Mouse (Mus musculus): ENCODE data around the gene Wasf1. TPM values are rescaled to one million over a fixed set of nuclear protein-coding genes. Genes with fewer than 3 reads are reported as not detected.
A peak's percentile ranks its signal among the peaks of the same experiment; 100 is the strongest.

Gene Wasf1
- polyA plus RNA-seq (2015; fragmentation: Nextera tagmentation; extraction: Ambion mirVana), result 13.5 and 14.0 TPM in 2 replicates

DNA sequence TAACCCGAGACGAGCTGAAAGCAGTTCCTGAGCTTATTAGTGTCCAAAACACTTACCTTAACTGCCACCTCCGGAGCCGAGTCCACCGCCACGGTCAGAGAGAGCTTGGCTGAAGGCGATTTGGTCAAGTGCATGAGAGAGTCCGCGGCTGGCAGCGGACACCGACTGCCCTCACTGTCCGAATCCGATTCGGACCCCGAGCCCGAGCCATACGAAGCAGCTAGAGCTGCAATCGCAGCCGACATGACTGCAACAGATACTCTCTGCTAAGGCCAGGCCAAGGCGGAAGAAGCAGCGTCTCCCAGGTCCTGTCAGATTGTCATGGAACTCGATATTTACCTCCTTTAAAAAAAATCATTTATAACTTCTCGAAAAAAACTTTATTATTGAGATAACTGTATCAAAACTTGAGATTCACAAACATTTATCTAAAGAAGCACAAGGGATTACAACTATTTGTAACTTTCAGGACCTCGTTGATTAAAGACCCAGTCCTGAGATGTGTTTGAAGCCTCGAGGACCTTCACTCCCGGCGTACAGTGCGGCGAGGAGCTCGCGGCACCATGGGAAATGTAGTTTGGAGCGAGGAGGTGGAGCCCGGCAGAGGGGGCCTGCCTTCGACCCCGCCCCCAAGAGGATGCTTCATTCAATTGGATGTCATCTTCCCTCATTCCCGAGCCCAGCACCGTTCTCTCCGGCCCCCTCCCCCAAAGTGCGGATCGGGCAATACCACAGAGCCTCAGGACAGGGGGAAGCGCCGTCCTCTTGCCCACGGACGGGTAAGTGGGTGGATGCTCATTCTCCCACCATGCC lies at the start of gene Wasf1, which contains the start of gene Cdc40:
Wasf1 (plus strand) TSS at position 645 of the 813 bp plus-strand sequence.
Cdc40 (minus strand) TSS at position 481 of the 813 bp plus-strand sequence.
- H3K4me1 ChIP-seq, result peaks cover 13% of the 10 kb centered on the region
- peak within 1 kb of the TSS; percentile 75 for H3K4me3 ChIP-seq
- no peaks in the 10 kb centered on the region for H3K9me3 ChIP-seq
- ATAC-seq (ENCODE audit: insufficient number of reproducible peaks, low FRiP score, low TSS enrichment, low read depth), result peak; percentile 98
- H3K36me3 ChIP-seq, result no peaks in the 10 kb centered on the region
- H3K27me3 ChIP-seq, result no peaks in the 10 kb centered on the region
- H3K9ac ChIP-seq, result peak within 1 kb of the TSS; percentile 78
- H3K27ac ChIP-seq, result peak within 1 kb of the TSS; percentile 97
- WGBS, result under 1% methylated on average over 44 of the region's 44 CpGs
- peak within 1 kb of the TSS; percentile 84 for H3K4me2 ChIP-seq

DNA sequence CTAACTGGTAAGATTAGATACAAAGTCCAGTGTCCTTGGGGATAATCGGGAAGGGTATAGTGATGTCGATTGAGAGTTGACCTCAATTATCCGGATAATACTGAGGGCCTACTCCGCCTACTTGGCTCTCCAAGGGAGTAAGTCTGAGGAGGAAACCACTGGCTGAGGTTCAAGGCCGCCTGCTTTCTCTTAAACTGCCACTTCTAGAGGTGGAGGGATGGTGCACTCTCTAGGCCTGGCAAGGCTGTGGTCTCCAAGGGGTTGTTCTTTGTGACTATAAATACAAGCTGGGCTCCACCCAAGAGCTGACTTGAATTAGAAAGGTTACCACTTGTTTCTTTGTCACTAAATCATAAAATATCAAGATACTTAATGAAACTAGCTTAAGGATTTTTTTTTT lies 43.2 kb upstream of the Wasf1 start:
- H3K4me1 ChIP-seq, result peaks cover 8% of the 10 kb centered on the region; the same call in 1 of the 2 replicates
- H3K27ac ChIP-seq, result no peak overlapping the region
- peaks cover 43% of the 10 kb centered on the region for H3K36me3 ChIP-seq
- no peaks in the 10 kb centered on the region for H3K9me3 ChIP-seq
- no peak for ATAC-seq (ENCODE audit: insufficient number of reproducible peaks, low FRiP score, low TSS enrichment, low read depth)
- no peaks in the 10 kb centered on the region for H3K27me3 ChIP-seq
- no peak overlapping the region for H3K9ac ChIP-seq
- WGBS, result 87% methylated on average over 5 of the region's 5 CpGs
- no peak overlapping the region for H3K4me3 ChIP-seq
- H3K4me2 ChIP-seq, result no peak overlapping the region

DNA sequence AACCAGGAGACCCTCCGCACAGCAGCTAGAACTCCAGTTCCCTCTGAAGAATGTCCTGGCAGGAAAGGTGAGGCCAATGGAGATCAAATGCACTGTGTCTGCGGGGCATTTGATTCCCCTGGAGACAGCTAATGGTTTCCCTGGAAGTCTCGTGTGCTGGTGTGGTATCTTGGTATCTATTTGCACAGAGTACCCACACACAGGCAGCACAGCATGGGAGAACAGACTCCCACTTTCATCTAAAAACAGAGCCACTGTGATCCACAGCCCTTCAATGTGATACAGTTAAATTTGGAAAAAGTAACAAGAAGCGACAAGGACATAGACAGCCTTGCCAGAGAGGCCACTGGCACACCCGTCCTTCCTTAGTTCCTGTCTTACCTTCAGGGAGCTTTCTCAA lies 39.4 kb upstream of the Wasf1 start:
- Histone ChIP-seq H3K4me3 (no peak overlapping the region), H3K27me3 (no peaks in the 10 kb centered on the region), H3K4me1 (peaks cover 8% of the 10 kb centered on the region; the same call in 1 of the 2 replicates), H3K27ac (no peak overlapping the region), H3K36me3 (peaks cover 46% of the 10 kb centered on the region), H3K4me2 (no peak overlapping the region), H3K9ac (no peak overlapping the region), H3K9me3 (no peaks in the 10 kb centered on the region)
- no peak for ATAC-seq (ENCODE audit: insufficient number of reproducible peaks, low FRiP score, low TSS enrichment, low read depth)
- 62% methylated on average over 5 of the region's 5 CpGs for WGBS

DNA sequence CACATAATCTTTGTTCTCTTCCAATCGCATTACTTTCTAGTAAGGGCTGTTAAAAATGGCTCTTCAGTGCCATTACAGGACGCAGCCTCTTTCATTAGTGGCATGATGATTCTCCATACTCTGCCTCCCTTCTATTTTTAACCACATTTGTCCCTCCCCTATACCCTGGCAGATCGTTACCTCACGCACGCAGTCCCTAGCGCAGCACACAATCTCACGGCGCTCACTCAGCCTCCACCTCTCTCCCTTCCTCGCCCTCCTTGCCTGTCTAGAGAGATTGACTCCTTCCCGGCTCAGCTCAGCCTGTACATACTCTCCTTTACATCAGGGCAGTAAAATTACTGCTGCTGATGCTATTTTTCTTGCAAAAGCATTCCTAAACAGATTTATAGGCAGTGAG lies 38.7 kb upstream of the Wasf1 start:
- Histone ChIP-seq H3K27ac (no peak overlapping the region), H3K27me3 (no peaks in the 10 kb centered on the region), H3K9me3 (no peaks in the 10 kb centered on the region), H3K36me3 (peaks cover 43% of the 10 kb centered on the region), H3K4me3 (no peak overlapping the region), H3K4me1 (peaks cover 8% of the 10 kb centered on the region; the same call in 1 of the 2 replicates), H3K9ac (no peak overlapping the region), H3K4me2 (no peak overlapping the region)
- 28% methylated on average over 10 of the region's 10 CpGs for WGBS
- peak; percentile 74; the same call in 1 of the 2 replicates for ATAC-seq (ENCODE audit: insufficient number of reproducible peaks, low FRiP score, low TSS enrichment, low read depth)

DNA sequence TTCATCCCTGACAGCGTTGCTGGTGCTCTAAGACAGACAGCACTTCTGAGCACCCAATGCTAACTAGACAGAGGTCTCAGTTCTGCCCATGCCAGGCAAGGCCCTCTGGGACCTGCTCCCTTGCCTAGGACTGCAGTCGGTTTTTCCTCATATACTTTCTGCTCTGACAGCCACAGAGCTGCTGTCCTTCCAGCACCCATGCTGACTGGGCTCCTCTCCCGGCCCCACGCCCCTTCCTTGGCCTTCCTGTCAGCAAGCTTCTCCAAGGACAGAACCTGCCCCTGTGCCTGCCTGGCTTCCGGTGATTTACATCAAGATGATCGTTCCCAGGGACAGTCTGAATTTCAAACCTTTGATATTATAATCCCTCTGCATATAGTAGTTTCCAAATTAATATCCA lies 37.6 kb upstream of the Wasf1 start:
- Histone ChIP-seq H3K36me3 (peaks cover 41% of the 10 kb centered on the region), H3K27me3 (no peaks in the 10 kb centered on the region), H3K4me1 (peaks cover 8% of the 10 kb centered on the region; the same call in 1 of the 2 replicates), H3K9me3 (no peaks in the 10 kb centered on the region), H3K4me2 (no peak overlapping the region), H3K4me3 (no peak overlapping the region), H3K27ac (no peak overlapping the region), H3K9ac (no peak overlapping the region)
- WGBS, result 69% methylated on average over 6 of the region's 6 CpGs
- ATAC-seq (ENCODE audit: insufficient number of reproducible peaks, low FRiP score, low TSS enrichment, low read depth), result no peak

DNA sequence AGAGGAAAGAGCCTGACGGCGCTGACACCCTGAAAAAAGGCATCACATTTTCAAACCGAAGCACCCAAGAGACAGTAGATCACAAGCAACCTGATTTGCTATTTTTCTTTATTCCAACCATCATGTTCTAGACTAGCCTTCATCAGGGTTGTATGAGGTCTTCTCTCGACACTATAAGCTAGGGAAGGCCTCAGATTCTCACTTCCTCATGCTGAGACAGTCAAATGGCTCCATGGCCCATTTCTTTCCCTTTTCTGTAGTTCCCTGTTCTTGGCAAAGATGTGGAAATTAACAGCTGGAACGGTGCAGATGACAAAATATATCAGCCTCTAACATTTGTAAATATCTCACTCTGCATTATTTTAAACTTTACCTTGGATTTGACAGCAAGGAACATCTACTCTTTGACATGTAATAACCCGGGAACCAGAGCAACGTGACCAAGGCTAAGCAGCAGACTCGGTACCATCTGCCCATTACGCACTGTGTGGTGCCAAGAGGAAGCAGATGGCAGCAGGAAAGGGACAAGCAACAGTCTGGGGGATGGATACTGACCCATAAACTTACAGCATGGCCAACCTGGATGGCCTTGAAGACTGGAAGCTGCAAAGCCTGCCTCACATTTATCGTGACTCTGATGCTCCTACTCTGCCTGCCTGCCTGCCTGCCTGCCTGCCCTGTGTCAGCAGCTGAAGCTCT lies 36.0 kb upstream of the Wasf1 start:
- no peak for ATAC-seq (ENCODE audit: insufficient number of reproducible peaks, low FRiP score, low TSS enrichment, low read depth)
- peaks cover 8% of the 10 kb centered on the region; the same call in 1 of the 2 replicates for H3K4me1 ChIP-seq
- WGBS, result 91% methylated on average over 10 of the region's 10 CpGs
- H3K4me3 ChIP-seq, result no peak overlapping the region
- H3K27ac ChIP-seq, result no peak overlapping the region
- H3K4me2 ChIP-seq, result no peak overlapping the region
- no peak overlapping the region for H3K9ac ChIP-seq
- H3K27me3 ChIP-seq, result no peaks in the 10 kb centered on the region
- H3K9me3 ChIP-seq, result no peaks in the 10 kb centered on the region
- peaks cover 27% of the 10 kb centered on the region for H3K36me3 ChIP-seq

DNA sequence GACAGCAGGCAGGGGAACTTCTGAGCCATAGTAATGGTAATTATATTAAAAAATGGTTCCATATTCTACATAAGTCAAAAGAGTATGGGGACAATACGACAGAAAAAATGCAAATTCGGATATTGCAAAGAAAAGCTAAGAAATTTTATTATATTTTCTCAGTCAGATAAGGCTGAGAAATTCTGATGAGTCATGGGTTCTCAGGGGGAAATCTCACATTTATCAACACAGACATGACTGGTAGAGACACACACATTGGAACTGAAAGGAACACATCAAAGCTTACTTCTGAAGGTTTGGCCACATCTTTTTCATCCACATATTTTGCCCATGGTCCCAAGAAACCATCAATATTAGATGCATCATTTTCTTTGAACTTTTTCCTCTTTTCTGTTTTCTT lies 32.6 kb upstream of the Wasf1 start:
- WGBS, result 90% methylated on average over 2 of the region's 2 CpGs
- Histone ChIP-seq H3K9ac (no peak overlapping the region), H3K4me1 (no peaks in the 10 kb centered on the region; the same call in 1 of the 2 replicates), H3K9me3 (no peaks in the 10 kb centered on the region), H3K27ac (no peak overlapping the region), H3K36me3 (peaks cover 20% of the 10 kb centered on the region; the same call in 1 of the 2 replicates), H3K4me2 (no peak overlapping the region), H3K27me3 (no peaks in the 10 kb centered on the region), H3K4me3 (no peak overlapping the region)
- no peak for ATAC-seq (ENCODE audit: insufficient number of reproducible peaks, low FRiP score, low TSS enrichment, low read depth)

DNA sequence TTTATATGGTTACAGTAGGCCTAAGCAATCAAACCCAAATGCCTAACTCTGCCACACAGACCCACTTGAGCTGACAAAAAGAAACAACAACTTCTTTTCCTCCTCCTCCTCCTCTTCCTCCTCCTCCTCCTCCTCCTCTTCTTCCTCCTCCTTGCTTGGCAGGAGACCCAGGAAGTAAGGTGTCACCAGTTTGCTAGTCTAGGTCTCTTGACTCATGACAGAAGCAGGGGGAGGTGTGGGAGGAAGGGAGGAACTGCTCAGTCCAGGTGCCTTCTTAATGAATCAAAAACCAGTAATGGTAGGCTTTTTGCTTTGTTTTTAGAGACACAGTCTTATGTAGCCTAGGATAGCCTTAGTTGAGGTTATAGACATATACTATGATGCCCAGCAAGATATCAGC lies 32.1 kb upstream of the Wasf1 start:
- Histone ChIP-seq H3K9ac (no peak overlapping the region), H3K4me1 (no peaks in the 10 kb centered on the region), H3K27me3 (no peaks in the 10 kb centered on the region), H3K36me3 (peaks cover 19% of the 10 kb centered on the region; the same call in 1 of the 2 replicates), H3K4me3 (no peak overlapping the region), H3K27ac (no peak overlapping the region), H3K4me2 (no peak overlapping the region), H3K9me3 (no peaks in the 10 kb centered on the region)
- no peak for ATAC-seq (ENCODE audit: insufficient number of reproducible peaks, low FRiP score, low TSS enrichment, low read depth)

DNA sequence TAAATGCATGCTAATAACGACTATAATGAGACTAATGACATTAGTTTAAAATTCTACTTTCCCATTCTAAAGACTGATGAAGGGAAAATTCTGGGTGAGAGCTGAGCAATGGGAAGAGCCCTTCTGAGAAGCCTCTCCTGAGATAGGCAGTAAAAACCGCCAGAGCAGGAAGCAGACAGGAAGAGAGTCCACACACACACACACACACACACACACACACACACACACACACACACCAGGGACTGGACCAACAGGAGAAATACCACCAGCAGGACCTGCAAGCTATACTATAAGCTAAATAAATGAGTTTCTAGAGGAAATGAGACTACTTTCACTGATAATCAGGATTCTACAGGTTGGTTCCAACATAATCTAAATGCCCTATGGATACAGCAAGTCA lies 27.7 kb upstream of the Wasf1 start:
- ATAC-seq (ENCODE audit: insufficient number of reproducible peaks, low FRiP score, low TSS enrichment, low read depth), result no peak
- Histone ChIP-seq H3K4me3 (no peak overlapping the region), H3K27ac (no peak overlapping the region), H3K36me3 (no peaks in the 10 kb centered on the region; the same call in 1 of the 2 replicates), H3K4me1 (no peaks in the 10 kb centered on the region), H3K9ac (no peak overlapping the region), H3K9me3 (no peaks in the 10 kb centered on the region), H3K4me2 (no peak overlapping the region), H3K27me3 (no peaks in the 10 kb centered on the region)
- WGBS, result 55% methylated on average over 2 of the region's 2 CpGs

DNA sequence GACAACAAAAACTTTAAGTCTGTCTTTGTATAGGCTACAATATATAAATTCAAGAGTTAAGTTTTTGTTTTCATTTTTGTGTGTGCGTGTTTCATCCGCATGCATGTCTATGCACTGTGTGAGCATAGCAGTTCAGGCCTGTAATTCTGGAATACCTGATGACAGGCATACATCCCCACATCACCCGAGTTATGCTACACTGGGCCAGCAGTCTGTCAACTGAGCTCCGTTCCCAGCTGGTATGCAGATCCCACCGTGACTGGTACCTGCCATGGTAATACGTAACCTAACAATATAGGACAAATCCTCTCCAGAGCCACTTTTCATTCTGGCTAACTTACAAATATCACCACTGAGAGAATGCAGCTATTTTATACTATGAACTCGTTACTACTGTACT lies 26.6 kb upstream of the Wasf1 start:
- ATAC-seq (ENCODE audit: insufficient number of reproducible peaks, low FRiP score, low TSS enrichment, low read depth), result no peak
- Histone ChIP-seq H3K9ac (no peak overlapping the region), H3K27me3 (no peaks in the 10 kb centered on the region), H3K4me2 (no peak overlapping the region), H3K36me3 (no peaks in the 10 kb centered on the region; the same call in 1 of the 2 replicates), H3K27ac (no peak overlapping the region), H3K4me1 (no peaks in the 10 kb centered on the region), H3K9me3 (no peaks in the 10 kb centered on the region), H3K4me3 (no peak overlapping the region)
- 84% methylated on average over 7 of the region's 7 CpGs for WGBS

DNA sequence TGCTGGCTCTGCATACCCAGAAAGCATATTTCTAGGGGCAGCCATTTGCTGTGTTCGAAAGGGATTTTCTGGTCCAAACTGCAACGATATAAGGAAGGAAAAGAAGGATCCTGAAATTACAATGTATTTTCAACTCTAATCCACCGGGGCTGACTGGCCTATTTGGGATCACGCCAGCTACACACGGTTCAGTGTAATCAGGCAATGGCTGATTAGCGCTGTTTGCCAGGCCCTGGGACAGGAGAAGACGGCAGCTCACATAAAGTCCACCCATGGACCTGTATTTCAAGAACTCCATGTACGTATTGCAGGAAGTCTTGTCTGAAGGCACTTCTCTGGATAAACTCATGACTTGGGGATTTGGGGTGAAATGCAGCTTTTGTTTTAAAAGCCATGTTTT lies 25.7 kb upstream of the Wasf1 start:
- ATAC-seq (ENCODE audit: insufficient number of reproducible peaks, low FRiP score, low TSS enrichment, low read depth), result no peak
- WGBS, result 78% methylated on average over 8 of the region's 8 CpGs

DNA sequence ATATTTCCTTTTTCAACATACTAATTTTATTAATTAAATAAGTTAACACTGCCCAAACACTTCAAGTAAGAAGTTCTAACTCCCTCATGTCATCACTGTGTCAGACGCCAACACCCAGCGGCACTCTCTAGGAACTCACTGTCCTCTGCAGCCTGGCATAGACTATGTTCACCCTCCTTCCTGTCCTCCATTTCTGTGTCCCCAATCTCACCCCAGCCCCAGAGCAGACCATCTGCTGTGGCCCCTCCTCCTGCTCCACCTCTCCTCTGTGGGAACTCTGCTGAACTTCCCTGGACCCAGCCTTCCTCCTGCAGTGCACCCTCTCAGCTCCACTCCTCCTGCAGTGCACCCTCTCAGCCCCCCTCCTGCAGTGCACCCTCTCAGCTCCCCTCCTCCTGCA lies 15.2 kb upstream of the Wasf1 start:
- no peak overlapping the region for H3K4me3 ChIP-seq
- no peaks in the 10 kb centered on the region for H3K27me3 ChIP-seq
- H3K4me1 ChIP-seq, result no peaks in the 10 kb centered on the region
- H3K4me2 ChIP-seq, result no peak overlapping the region
- 90% methylated on average over 2 of the region's 2 CpGs for WGBS
- H3K27ac ChIP-seq, result no peak overlapping the region
- peaks cover 17% of the 10 kb centered on the region for H3K36me3 ChIP-seq
- H3K9ac ChIP-seq, result no peak overlapping the region
- ATAC-seq (ENCODE audit: insufficient number of reproducible peaks, low FRiP score, low TSS enrichment, low read depth), result no peak
- no peaks in the 10 kb centered on the region for H3K9me3 ChIP-seq

More for the DNA sequence above, 25.7 kb upstream of the Wasf1 start:
- H3K27ac ChIP-seq, result no peak overlapping the region
- H3K36me3 ChIP-seq, result peaks cover 4% of the 10 kb centered on the region; the same call in 1 of the 2 replicates
- H3K4me3 ChIP-seq, result no peak overlapping the region
- no peak overlapping the region for H3K9ac ChIP-seq
- H3K4me2 ChIP-seq, result no peak overlapping the region
- H3K9me3 ChIP-seq, result no peaks in the 10 kb centered on the region
- no peaks in the 10 kb centered on the region for H3K27me3 ChIP-seq
- H3K4me1 ChIP-seq, result no peaks in the 10 kb centered on the region

Data from limb, embryonic 15.5 days (tissue).